Mouse (Mus musculus) cortical plate, adult 2 months (tissue): ENCODE results near the gene Cfap45.

Experiments used
- CTCF ChIP-seq: fragments of 200-500 bp; IDR thresholded peaks from 2 replicates; pipeline ENCODE4 v1.5.1; 2011; ENCODE audit warnings: mild to moderate bottlenecking, control low read depth, low read length; ENCODE audit not compliant: insufficient read depth; ENCODE audit errors: extremely low read depth
- POLR2A ChIP-seq: fragments of 200-500 bp; IDR thresholded peaks from 2 replicates; pipeline ENCODE4 v1.6.1; 2011; ENCODE audit warnings: mild to moderate bottlenecking, low read length, control low read depth; ENCODE audit not compliant: insufficient read depth; ENCODE audit errors: extremely low read depth

DNA sequence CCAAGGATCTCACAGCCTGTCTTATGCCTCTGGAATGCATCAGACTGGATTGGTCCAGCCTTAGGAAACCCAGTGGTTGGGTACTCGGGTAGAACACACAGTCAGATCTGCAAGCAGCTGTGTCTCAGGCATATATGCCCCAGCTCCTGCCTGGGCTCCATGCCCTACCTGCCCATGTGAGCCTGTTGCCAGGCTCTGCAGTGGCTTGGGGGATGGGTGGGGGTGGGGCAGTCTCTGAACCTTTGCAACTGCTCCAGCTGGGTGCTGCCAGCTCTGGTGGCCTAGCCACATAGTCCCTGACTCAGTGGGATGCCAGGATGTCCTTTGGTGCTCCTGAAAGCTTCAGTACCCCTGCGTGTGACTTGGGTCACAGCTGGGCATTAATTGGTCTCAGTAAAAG is 28.7 kb downstream of the Cfap45 start:
- no peak for TF ChIP-seq POLR2A
- no peak for TF ChIP-seq CTCF
